Mouse (Mus musculus): ENCODE measurements around the gene Vps51. TPM values are rescaled to one million over a fixed set of nuclear protein-coding genes. Genes with fewer than 3 reads are reported as not detected.
A peak's percentile ranks its signal among the peaks of the same experiment; 100 is the strongest.

The Vps51 gene
- polyA plus RNA-seq, 1 experiment: 85.1 TPM

DNA sequence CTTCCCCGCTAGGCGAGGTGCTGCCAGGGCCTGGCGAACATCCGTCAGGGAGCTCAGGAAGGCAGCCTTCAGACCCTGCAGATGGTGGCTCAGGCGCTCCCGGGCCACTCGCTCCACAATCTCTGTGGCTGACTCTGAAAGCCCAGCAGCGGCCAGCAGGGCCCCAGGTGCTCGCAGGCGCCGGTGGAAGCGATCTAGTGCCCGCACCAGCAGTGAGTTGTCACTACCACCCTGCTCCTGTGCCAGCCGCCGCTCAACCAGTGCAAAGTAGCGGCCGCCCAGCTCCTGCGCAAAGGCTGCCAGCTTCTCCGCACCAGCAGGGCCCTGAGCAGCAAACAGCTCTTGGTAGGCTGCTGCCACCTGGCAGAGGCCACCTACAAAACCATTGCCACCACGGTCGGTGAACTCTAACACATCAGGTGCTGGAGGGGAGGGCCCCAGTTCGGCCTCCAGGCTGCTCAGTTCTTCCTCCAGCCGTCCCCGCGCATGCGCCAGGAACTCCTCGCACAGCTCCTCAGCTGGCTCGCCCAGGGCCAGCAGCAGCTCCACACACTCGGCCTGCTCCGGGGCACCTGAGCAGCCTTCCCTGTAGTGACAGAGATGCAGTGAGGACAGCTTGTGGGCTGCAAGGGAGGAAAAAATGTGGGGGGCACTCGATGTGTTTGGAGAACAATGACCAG is 6.3 kb downstream of the Vps51 start:
- no peak overlapping the region for H3K4me3 ChIP-seq (replicated peaks; ENCODE audit: control insufficient read depth, low read depth, low read length)
- TF ChIP-seq CTCF (IDR thresholded peaks at IDR 0.05; ENCODE audit: control insufficient read depth, insufficient read depth, low read length) (no peak), POLR2A (IDR thresholded peaks at IDR 0.05; ENCODE audit: borderline replicate concordance, control insufficient read depth, low read depth, low read length) (no peak)
- H3K4me1 ChIP-seq (ENCODE audit: control insufficient read depth, insufficient read depth, low read length): peaks cover 6% of the 10 kb centered on the region
- H3K27ac ChIP-seq (ENCODE audit: control insufficient read depth, insufficient read depth, low read depth, low read length, poor library complexity): peak overlapping the region; percentile 35; the same call in 1 of the 2 replicates
- 87% methylated on average over 31 of the region's 31 CpGs for WGBS

DNA sequence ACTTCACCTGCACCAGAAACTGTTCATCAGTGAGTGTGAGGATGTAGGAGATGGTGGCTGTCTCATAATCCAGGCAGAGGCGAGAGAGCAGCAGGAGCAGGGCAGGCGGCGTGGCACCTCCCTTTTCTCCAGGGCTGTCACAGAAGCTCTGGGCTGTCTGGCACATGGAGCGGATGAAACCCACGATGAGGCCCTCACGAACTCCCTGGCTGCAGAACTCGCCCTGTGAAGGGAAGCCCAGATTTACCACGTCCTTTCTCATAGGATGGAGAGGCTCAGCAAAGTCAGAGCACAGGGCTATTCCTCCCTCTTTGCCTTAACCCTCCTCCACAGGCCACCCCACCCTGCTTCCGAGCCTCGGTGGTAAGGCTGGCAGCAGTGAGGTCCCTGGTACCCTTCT is 7.2 kb downstream of the Vps51 start:
- TF ChIP-seq CTCF (IDR thresholded peaks at IDR 0.05; ENCODE audit: control insufficient read depth, insufficient read depth, low read length) (no peak), POLR2A (IDR thresholded peaks at IDR 0.05; ENCODE audit: borderline replicate concordance, control insufficient read depth, low read depth, low read length) (no peak)
- Histone ChIP-seq H3K27ac (ENCODE audit: control insufficient read depth, insufficient read depth, low read depth, low read length, poor library complexity) (no peak overlapping the region), H3K4me1 (ENCODE audit: control insufficient read depth, insufficient read depth, low read length) (peaks cover 6% of the 10 kb centered on the region), H3K4me3 (replicated peaks; ENCODE audit: control insufficient read depth, low read depth, low read length) (no peak overlapping the region)
- WGBS: 85% methylated on average over 10 of the region's 10 CpGs

GRCm38 (mm10) chr19:6068951-6069350 is 8.1 kb downstream of the Vps51 start:
- no peak overlapping the region for H3K4me3 ChIP-seq (replicated peaks; ENCODE audit: control insufficient read depth, low read depth, low read length)
- WGBS: 82% methylated on average over 4 of the region's 4 CpGs
- TF ChIP-seq POLR2A (IDR thresholded peaks at IDR 0.05; ENCODE audit: borderline replicate concordance, control insufficient read depth, low read depth, low read length): no peak
- TF ChIP-seq CTCF (IDR thresholded peaks at IDR 0.05; ENCODE audit: control insufficient read depth, insufficient read depth, low read length): no peak
- H3K4me1 ChIP-seq (ENCODE audit: control insufficient read depth, insufficient read depth, low read length): peaks cover 6% of the 10 kb centered on the region
- H3K27ac ChIP-seq (ENCODE audit: control insufficient read depth, insufficient read depth, low read depth, low read length, poor library complexity): no peak overlapping the region

DNA sequence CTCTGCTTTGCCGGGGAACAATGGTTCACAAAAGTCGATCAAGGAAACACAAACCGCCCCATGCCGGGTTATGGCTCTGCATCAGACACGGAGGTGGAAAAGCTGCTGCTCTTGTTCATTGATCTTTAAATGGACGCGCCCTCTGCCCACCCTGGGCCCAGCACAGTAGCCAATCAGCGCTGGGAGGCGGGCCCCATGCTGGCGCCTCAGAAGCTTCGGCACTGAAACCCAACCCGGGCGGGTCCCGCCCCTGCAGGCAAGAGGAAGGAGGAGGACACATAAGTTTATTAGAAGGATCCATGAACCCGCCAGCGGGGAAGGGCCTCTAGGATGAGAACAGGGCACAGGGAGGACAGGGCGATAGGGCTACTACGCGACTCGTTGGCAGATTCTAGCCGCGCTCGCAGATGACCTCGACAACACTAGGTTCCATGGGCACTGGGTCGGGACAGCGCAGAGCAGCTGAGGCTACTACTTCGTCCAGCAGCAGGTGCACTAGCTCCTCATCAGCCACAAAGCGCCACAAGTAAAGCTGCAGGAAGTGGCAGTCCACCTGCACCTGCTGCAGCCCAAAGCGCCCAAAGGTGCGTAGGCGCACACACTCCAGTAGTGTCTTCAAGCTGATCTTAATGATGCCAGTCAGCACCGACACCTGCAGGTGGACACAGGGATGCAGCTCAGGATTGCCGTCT is 9.2 kb downstream of the Vps51 start, which contains the start of gene Tm7sf2:
Gene Tm7sf2, minus strand, starts transcription at position 650 of the 692 bp plus-strand sequence.
- Histone ChIP-seq H3K4me3 (replicated peaks; ENCODE audit: control insufficient read depth, low read depth, low read length) (peak within 1 kb of the TSS; percentile 56), H3K4me1 (ENCODE audit: control insufficient read depth, insufficient read depth, low read length) (peaks cover 4% of the 10 kb centered on the region), H3K27ac (ENCODE audit: control insufficient read depth, insufficient read depth, low read depth, low read length, poor library complexity) (peak within 1 kb of the TSS; percentile 7; the same call in 1 of the 2 replicates)
- TF ChIP-seq CTCF (IDR thresholded peaks at IDR 0.05; ENCODE audit: control insufficient read depth, insufficient read depth, low read length) (0 out of 2 replicates have a peak, but pooled peaks have one; percentile 12), POLR2A (IDR thresholded peaks at IDR 0.05; ENCODE audit: borderline replicate concordance, control insufficient read depth, low read depth, low read length) (no peak)
- WGBS: 14% methylated on average over 33 of the region's 33 CpGs

DNA sequence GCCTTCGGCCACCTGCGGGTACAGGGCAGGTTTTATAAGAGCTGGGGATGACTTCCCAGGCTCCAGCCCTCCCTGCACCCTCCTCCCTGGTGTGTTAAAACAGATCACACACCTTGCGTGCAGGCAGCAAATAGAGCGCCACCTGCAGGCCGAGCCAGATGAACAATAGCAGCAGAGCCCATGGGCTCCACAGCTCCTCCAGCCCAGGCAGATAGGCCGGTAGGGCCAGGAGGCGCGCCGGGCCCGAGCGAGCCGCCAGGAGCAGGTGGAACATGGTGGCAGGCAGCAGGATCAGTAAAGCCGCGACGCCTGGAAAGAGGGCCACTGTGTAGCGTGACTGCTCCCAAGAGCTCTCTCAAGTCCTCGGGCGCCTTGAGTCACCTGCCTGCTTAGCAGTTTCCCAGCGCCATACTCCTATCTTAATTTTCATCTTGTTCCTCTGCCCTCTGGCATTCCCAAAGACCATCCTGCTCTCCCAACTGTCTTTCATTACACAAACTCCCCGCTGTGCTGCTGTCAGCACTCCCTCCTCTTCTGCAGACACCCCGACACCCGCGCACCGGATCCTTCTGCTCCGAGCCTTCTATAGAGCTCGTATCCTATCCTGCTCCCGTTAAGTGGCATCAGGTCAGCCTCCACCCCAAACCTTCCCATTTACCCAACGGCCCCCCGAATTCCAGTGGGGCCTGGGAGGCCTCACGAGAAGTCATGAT is 9.9 kb downstream of the Vps51 start:
- peak overlapping the region; percentile 56 for H3K4me3 ChIP-seq (replicated peaks; ENCODE audit: control insufficient read depth, low read depth, low read length)
- H3K27ac ChIP-seq (ENCODE audit: control insufficient read depth, insufficient read depth, low read depth, low read length, poor library complexity): 0 out of 2 replicates have a peak overlapping the region, but pooled peaks have one; percentile 6
- peaks cover 6% of the 10 kb centered on the region for H3K4me1 ChIP-seq (ENCODE audit: control insufficient read depth, insufficient read depth, low read length)
- TF ChIP-seq POLR2A (IDR thresholded peaks at IDR 0.05; ENCODE audit: borderline replicate concordance, control insufficient read depth, low read depth, low read length) (no peak), CTCF (IDR thresholded peaks at IDR 0.05; ENCODE audit: control insufficient read depth, insufficient read depth, low read length) (peak; percentile 92)
- 1% methylated on average over 30 of the region's 30 CpGs for WGBS

DNA sequence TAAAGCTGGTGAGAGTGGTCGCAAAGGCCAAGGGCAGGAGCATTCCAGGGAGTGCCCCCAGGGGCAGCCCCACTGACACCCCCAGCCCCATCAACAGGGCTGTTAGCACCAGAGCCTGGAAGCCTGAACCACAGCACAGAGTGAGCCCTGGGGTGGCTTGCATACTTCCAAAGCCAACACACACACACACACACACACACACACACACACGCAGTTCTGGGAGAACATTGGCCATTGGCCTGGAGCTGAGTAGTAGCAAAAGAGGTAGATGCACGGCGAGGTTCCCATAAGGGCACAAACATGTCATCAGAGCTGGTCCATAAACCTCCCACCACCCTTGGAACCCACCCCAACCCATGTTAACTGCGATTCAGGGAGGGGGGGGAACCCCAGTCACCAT is 10.5 kb downstream of the Vps51 start:
- TF ChIP-seq POLR2A (IDR thresholded peaks at IDR 0.05; ENCODE audit: borderline replicate concordance, control insufficient read depth, low read depth, low read length): no peak
- no peak for TF ChIP-seq CTCF (IDR thresholded peaks at IDR 0.05; ENCODE audit: control insufficient read depth, insufficient read depth, low read length)
- Histone ChIP-seq H3K27ac (ENCODE audit: control insufficient read depth, insufficient read depth, low read depth, low read length, poor library complexity) (no peak overlapping the region), H3K4me1 (ENCODE audit: control insufficient read depth, insufficient read depth, low read length) (peaks cover 6% of the 10 kb centered on the region), H3K4me3 (replicated peaks; ENCODE audit: control insufficient read depth, low read depth, low read length) (no peak overlapping the region)
- WGBS: 44% methylated on average over 5 of the region's 5 CpGs

DNA sequence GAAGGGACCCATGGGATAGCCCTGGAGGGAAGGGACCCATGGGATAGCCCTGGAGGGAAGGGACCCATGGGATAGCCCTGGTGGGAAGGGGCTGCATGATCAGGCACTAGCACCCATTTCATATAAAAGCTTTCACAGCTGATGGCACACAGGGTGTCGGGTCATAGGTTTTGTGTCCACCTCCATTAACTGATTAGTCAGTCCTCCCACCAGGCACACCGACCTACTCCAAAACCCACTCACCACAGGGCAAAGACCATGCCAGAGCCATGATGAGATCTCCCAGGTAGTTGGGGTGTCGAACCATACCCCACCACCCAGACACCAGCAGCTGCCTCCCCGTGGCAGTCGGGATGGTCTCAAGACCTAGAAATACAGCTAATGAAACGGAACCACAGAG is 13.9 kb downstream of the Vps51 start:
- Histone ChIP-seq H3K27ac (ENCODE audit: control insufficient read depth, insufficient read depth, low read depth, low read length, poor library complexity) (no peak overlapping the region), H3K4me3 (replicated peaks; ENCODE audit: control insufficient read depth, low read depth, low read length) (no peak overlapping the region), H3K4me1 (ENCODE audit: control insufficient read depth, insufficient read depth, low read length) (peaks cover 4% of the 10 kb centered on the region)
- 88% methylated on average over 6 of the region's 6 CpGs for WGBS
- no peak for TF ChIP-seq POLR2A (IDR thresholded peaks at IDR 0.05; ENCODE audit: borderline replicate concordance, control insufficient read depth, low read depth, low read length)
- no peak for TF ChIP-seq CTCF (IDR thresholded peaks at IDR 0.05; ENCODE audit: control insufficient read depth, insufficient read depth, low read length)

DNA sequence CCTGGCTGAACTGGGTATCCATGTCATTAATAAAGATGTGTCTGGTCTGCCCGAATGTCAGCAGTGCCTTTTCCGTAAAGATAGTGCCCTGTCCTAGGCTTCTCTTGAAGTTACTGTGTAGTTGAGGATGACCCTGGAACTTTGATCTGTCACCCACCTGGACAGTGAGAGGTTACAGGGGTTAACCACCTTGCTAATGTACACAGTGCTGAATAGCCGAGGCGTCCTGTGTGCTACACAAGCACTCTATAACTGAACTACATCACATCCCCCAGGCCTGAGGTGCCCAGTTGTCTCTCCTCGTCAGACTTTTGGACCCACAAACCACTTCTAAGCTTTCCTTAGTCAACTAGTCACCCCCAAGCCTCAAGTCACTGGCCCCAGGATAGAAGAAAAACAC is 14.6 kb downstream of the Vps51 start:
- WGBS: 49% methylated on average over 5 of the region's 5 CpGs
- H3K27ac ChIP-seq (ENCODE audit: control insufficient read depth, insufficient read depth, low read depth, low read length, poor library complexity): peak overlapping the region; percentile 98
- TF ChIP-seq POLR2A (IDR thresholded peaks at IDR 0.05; ENCODE audit: borderline replicate concordance, control insufficient read depth, low read depth, low read length) (no peak), CTCF (IDR thresholded peaks at IDR 0.05; ENCODE audit: control insufficient read depth, insufficient read depth, low read length) (no peak)
- peak overlapping the region; percentile 84 for H3K4me3 ChIP-seq (replicated peaks; ENCODE audit: control insufficient read depth, low read depth, low read length)
- H3K4me1 ChIP-seq (ENCODE audit: control insufficient read depth, insufficient read depth, low read length): peaks cover 3% of the 10 kb centered on the region
